Mouse (Mus musculus) embryonic facial prominence, embryonic 11.5 days (tissue): ENCODE data around the gene Mgll. TPM values are rescaled to one million over a fixed set of nuclear protein-coding genes. Genes with fewer than 3 reads are reported as not detected.

Experiments
- ATAC-seq: fragments of 200-750 bp; cut with Nextera tagmentation; replicated peaks from 2 replicates; pipeline ENCODE4 v1.8.0; 2017; ENCODE audit warnings: low read depth; ENCODE audit not compliant: insufficient number of reproducible peaks, low FRiP score, low TSS enrichment
- DNase-seq: peaks from one replicate; pipeline ENCODE4 v3.0.0-alpha.2; 2015; ENCODE audit warnings: low spot score
- H3K27ac ChIP-seq: fragments of 300-500 bp; sonication (generic); replicated peaks from 2 replicates; pipeline ENCODE4 v1.5.1; 2014; ENCODE audit warnings: mild to moderate bottlenecking, low read depth, low read length, control low read depth
- H3K27me3 ChIP-seq: fragments of 300-500 bp; sonication (generic); 2 replicates; pipeline ENCODE4 v1.6.1; 2014; ENCODE audit warnings: mild to moderate bottlenecking, low read length, moderate library complexity, mixed read lengths; ENCODE audit not compliant: control insufficient read depth, insufficient read depth
- H3K36me3 ChIP-seq: fragments of 300-500 bp; sonication (generic); replicated peaks from 2 replicates; pipeline ENCODE4 v1.6.1; 2014; ENCODE audit warnings: low read depth, mild to moderate bottlenecking, low read length, moderate library complexity, mixed read lengths; ENCODE audit not compliant: control insufficient read depth, insufficient read depth
- H3K4me1 ChIP-seq: fragments of 300-500 bp; sonication (generic); 2 replicates; pipeline ENCODE4 v1.6.1; 2014; ENCODE audit warnings: low read length, mixed read lengths; ENCODE audit not compliant: control insufficient read depth, insufficient read depth
- H3K4me2 ChIP-seq: fragments of 300-500 bp; sonication (generic); 2 replicates; pipeline ENCODE4 v1.6.1; 2014; ENCODE audit warnings: low read depth, mild to moderate bottlenecking, control low read depth, low read length, moderate library complexity
- H3K4me3 ChIP-seq: fragments of 300-500 bp; sonication (generic); 2 replicates; pipeline ENCODE4 v1.5.1; 2014; ENCODE audit warnings: low read depth, low read length, control low read depth
- H3K9ac ChIP-seq: fragments of 300-500 bp; sonication (generic); replicated peaks from 2 replicates; pipeline ENCODE4 v1.6.1; 2014; ENCODE audit warnings: mild to moderate bottlenecking, control low read depth, low read length
- H3K9me3 ChIP-seq: fragments of 300-500 bp; sonication (generic); replicated peaks from 2 replicates; pipeline ENCODE4 v1.6.1; 2016; ENCODE audit warnings: mild to moderate bottlenecking, low read length, inconsistent platforms, mixed read lengths; ENCODE audit not compliant: control insufficient read depth
- WGBS: fragments of 180-500 bp; shearing (Covaris S2); extraction: QIAGEN DNeasy Blood & Tissue Kit; methylation state at CpG from one replicate; pipeline ENCODE4 v1.1.7; 2014; 5-methylcytosine and 5-hydroxymethylcytosine counted together
- polyA plus RNA-seq: library from polyadenylated mRNA; unstranded; fragments of >200 nt; fragmentation: Nextera tagmentation; extraction: Ambion mirVana; gene quantifications from 2 replicates; pipeline ENCODE4 v1.2.1, GENCODE M21; 2014

Gene Mgll
- polyA plus RNA-seq, 1 experiment from 2014 or later = 3.0 TPM

DNA sequence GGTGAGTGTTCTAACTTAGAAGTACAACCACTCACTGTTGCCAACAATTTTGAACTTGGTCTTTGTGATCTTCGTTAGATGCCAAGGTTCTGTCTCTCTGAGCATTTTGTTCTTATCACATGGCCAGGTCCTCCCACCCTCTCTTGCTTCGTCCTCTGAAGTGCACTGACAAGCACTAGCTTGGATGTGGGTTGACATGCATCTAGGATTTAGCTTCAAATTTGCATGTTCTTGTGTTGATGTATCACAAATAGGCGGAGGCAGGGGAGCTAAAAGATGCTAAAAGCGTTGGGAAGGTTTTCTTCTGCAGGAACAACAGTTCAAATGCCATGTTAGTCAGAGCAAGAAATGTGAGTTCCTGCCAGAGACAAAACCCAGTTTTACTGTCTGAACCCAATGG lies 12.1 kb upstream of the Mgll start:
- Histone ChIP-seq H3K9me3 (no peaks in the 10 kb centered on the region), H3K27ac (no peak overlapping the region), H3K36me3 (no peaks in the 10 kb centered on the region), H3K9ac (no peak overlapping the region), H3K4me3 (no peak overlapping the region), H3K4me1 (no peaks in the 10 kb centered on the region), H3K4me2 (no peak overlapping the region), H3K27me3 (no peaks in the 10 kb centered on the region)
- ATAC-seq (no peak), DNase-seq (no peak)
- WGBS = 87% methylated on average over 4 of the region's 4 CpGs

GRCm38 (mm10) chr6:88713320-88713719 lies 10.9 kb upstream of the Mgll start:
- H3K36me3 ChIP-seq = no peaks in the 10 kb centered on the region
- no peak overlapping the region for H3K4me3 ChIP-seq
- no peak overlapping the region for H3K9ac ChIP-seq
- no peak overlapping the region for H3K27ac ChIP-seq
- no peaks in the 10 kb centered on the region for H3K27me3 ChIP-seq
- H3K9me3 ChIP-seq = no peaks in the 10 kb centered on the region
- no peaks in the 10 kb centered on the region for H3K4me1 ChIP-seq
- ATAC-seq (no peak), DNase-seq (no peak)
- no peak overlapping the region for H3K4me2 ChIP-seq

DNA sequence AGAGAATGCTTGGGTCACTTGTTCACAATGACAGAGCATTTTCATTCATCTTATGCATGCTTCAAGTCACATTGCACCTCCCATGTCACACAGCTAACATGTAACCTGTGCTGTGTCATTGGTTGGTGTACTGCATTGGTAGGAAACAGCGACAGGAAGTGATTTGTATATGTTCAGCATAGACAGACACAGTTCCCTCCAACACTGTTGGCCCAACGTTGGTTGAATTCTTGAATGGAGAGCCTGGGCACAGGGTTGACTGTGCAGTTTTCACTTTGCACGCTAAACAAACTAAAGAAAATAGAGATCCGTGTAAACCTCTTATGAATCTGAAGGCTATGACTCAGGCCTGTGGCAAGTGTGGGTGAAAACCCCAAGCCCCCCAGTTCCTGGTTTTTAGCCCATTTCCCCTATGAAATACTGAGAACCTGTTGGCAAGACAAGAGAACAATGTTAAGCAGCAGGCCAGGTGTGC lies 10.0 kb upstream of the Mgll start:
- no peaks in the 10 kb centered on the region for H3K9me3 ChIP-seq
- H3K4me3 ChIP-seq = no peak overlapping the region
- H3K9ac ChIP-seq = no peak overlapping the region
- no peak overlapping the region for H3K27ac ChIP-seq
- no peak overlapping the region for H3K4me2 ChIP-seq
- no peaks in the 10 kb centered on the region for H3K27me3 ChIP-seq
- ATAC-seq = no peak
- WGBS = 80% methylated on average over 4 of the region's 4 CpGs
- no peak for DNase-seq
- no peaks in the 10 kb centered on the region for H3K4me1 ChIP-seq
- H3K36me3 ChIP-seq = no peaks in the 10 kb centered on the region

DNA sequence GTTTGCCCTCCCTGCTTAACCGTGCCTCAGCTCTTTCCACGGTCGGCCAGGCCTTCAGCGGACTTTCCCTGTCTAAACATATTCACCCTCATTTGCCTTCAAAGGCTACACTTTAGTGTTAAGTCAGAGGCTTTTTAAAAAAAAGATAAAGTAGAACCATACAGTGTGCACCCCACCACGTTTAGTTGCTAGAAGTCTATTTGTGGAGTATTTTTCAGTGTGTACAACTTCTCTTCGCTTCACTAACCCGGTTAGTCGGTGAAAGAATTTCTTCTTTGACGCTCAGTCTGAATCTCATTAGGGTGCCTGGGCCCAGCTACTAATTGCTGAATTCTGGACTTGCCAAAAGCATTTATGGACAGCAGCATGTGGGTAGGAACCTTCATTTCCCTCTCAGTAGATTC lies 8.8 kb upstream of the Mgll start:
- H3K4me1 ChIP-seq = no peaks in the 10 kb centered on the region
- H3K27ac ChIP-seq = no peak overlapping the region
- no peak overlapping the region for H3K4me3 ChIP-seq
- no peaks in the 10 kb centered on the region for H3K27me3 ChIP-seq
- ATAC-seq = no peak
- no peaks in the 10 kb centered on the region for H3K9me3 ChIP-seq
- no peak for DNase-seq
- WGBS = 59% methylated on average over 9 of the region's 9 CpGs
- no peak overlapping the region for H3K9ac ChIP-seq
- no peaks in the 10 kb centered on the region for H3K36me3 ChIP-seq
- no peak overlapping the region for H3K4me2 ChIP-seq

- H3K4me3 ChIP-seq = no peak overlapping the region
- H3K27me3 ChIP-seq = no peaks in the 10 kb centered on the region
- DNase-seq (no peak), ATAC-seq (no peak)
- no peaks in the 10 kb centered on the region for H3K36me3 ChIP-seq
- H3K4me1 ChIP-seq = no peaks in the 10 kb centered on the region
- no peak overlapping the region for H3K9ac ChIP-seq
- no peak overlapping the region for H3K4me2 ChIP-seq
- H3K27ac ChIP-seq = no peak overlapping the region
- 42% methylated on average over 5 of the region's 5 CpGs for WGBS
- no peaks in the 10 kb centered on the region for H3K9me3 ChIP-seq
These were observed 8.2 kb upstream of the Mgll start for GRCm38 (mm10) chr6:88715966-88716365.

- no peak overlapping the region for H3K4me2 ChIP-seq
- no peaks in the 10 kb centered on the region for H3K9me3 ChIP-seq
- WGBS = 53% methylated on average over 6 of the region's 6 CpGs
- H3K36me3 ChIP-seq = no peaks in the 10 kb centered on the region
- H3K9ac ChIP-seq = no peak overlapping the region
- H3K4me1 ChIP-seq = no peaks in the 10 kb centered on the region
- H3K27me3 ChIP-seq = no peaks in the 10 kb centered on the region
- H3K27ac ChIP-seq = no peak overlapping the region
- ATAC-seq (no peak), DNase-seq (no peak)
- no peak overlapping the region for H3K4me3 ChIP-seq
These were observed 6.8 kb upstream of the Mgll start for GRCm38 (mm10) chr6:88717143-88718032.

GRCm38 (mm10) chr6:88718033-88718725 lies 6.0 kb upstream of the Mgll start:
- no peak for DNase-seq
- no peak for ATAC-seq
- Histone ChIP-seq H3K27me3 (no peaks in the 10 kb centered on the region; the same call in none of the 2 replicates), H3K4me2 (no peak overlapping the region), H3K4me1 (no peaks in the 10 kb centered on the region), H3K9ac (no peak overlapping the region), H3K9me3 (no peaks in the 10 kb centered on the region), H3K36me3 (no peaks in the 10 kb centered on the region), H3K4me3 (no peak overlapping the region), H3K27ac (no peak overlapping the region)
- 80% methylated on average over 7 of the region's 7 CpGs for WGBS

- Histone ChIP-seq H3K4me2 (no peak overlapping the region), H3K4me1 (no peaks in the 10 kb centered on the region), H3K4me3 (no peak overlapping the region), H3K27ac (no peak overlapping the region), H3K27me3 (peaks cover 3% of the 10 kb centered on the region), H3K36me3 (no peaks in the 10 kb centered on the region), H3K9me3 (no peaks in the 10 kb centered on the region), H3K9ac (no peak overlapping the region)
- no peak for ATAC-seq
- DNase-seq = no peak
- WGBS = 72% methylated on average over 3 of the region's 3 CpGs
These were observed 3.2 kb upstream of the Mgll start for GRCm38 (mm10) chr6:88721059-88721458.
